Mouse (Mus musculus): ENCODE data around the gene Rgma. TPM values are rescaled to one million over a fixed set of nuclear protein-coding genes. Genes with fewer than 3 reads are reported as not detected.

Rgma gene
- polyA plus RNA-seq (2012; rRNA removed): 4.7 and 4.8 TPM in 2 replicates

DNA sequence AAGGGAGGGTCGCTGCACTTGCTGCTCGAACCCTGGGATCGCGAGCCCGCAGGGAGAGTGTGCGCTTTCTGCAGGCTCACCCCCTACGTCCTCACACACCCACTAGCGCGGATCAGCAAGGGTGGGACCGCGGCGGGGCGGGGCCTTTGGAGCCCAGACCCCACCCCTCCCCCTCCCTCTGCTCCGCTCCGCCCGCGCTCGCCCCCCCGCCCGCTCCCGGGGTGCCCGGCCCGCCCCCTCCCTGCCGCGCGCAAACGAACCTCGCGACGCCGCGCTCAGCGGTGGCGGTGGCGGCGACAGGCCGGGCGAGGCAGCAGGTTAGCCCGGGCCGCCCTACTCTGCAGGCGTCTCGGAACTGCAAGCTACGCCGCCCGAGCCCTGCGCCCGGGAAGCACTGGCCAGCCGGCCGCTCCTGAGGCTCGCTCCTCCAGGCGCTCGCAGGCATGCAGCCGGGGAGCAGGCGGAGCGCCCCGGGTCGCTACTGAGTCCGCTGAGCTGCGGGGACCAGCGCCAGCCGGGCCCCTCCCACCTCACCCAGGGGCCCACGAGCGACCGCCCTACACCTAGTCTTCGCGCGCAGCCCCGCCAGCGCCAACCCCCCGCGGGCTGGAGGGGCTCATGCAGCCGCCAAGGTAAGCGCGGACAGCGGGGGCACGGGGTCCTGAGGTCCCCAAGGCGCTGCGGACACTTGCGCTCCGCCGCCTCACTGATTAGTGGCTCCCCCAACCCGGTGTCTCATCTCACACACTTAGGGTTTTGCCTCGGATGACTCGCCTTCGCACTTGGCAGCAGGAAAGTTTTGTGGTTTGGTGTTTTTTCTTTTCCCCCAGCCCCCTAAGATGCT lies at the start of gene Rgma:
Gene Rgma, plus strand, starts transcription at position 253 of the 844 bp plus-strand sequence.
- Histone ChIP-seq H3K36me3 (ENCODE audit: control insufficient read depth, insufficient read depth, low read length) (no peaks in the 10 kb centered on the region), H3K4me3 (ENCODE audit: extremely low read depth, insufficient read depth, insufficient read length) (peak within 1 kb of the TSS; percentile 31; the same call in 1 of the 2 replicates), H3K27ac (ENCODE audit: insufficient read depth, low read length) (no peak within 1 kb of the TSS), H3K27me3 (ENCODE audit: control insufficient read depth, insufficient read depth, low read length) (peaks cover 19% of the 10 kb centered on the region), H3K4me1 (ENCODE audit: control insufficient read depth, insufficient read depth, insufficient read length) (peaks cover 7% of the 10 kb centered on the region)
- TF ChIP-seq CTCF (IDR thresholded peaks at IDR 0.05; ENCODE audit: extremely low read depth, insufficient read depth, insufficient read length, insufficient replicate concordance) (no peak), POLR2A (IDR thresholded peaks at IDR 0.05; ENCODE audit: low read depth, low read length) (no peak)
- DNase-seq (ENCODE audit: low read depth in 1 of 2, low spot score in 2 of 2): no peak
- WGBS: under 1% methylated on average over 73 of the region's 85 CpGs

DNA sequence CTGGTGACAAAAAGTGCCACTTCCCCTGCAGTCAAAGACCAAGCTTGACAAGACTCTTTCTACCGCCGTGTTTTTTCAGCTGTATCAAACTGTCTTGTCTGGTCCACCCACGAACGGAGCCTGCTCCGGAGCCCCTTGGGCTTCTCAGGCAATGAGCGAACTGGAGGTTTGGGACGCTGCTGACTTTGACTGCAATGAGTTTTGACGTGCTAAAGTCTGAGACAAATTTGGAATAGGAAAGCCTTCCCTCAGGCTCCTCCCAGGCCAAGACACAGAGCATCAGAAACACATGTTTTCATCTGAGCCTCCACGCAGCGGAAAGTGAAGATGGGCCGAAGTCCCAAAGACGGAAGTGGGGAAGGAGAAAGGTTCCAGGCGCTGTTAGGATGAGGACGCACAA lies 49.1 kb upstream of the Rgma start:
- Histone ChIP-seq H3K4me1 (ENCODE audit: control insufficient read depth, insufficient read depth, insufficient read length) (no peaks in the 10 kb centered on the region), H3K27me3 (ENCODE audit: control insufficient read depth, insufficient read depth, low read length) (no peaks in the 10 kb centered on the region), H3K4me3 (ENCODE audit: extremely low read depth, insufficient read depth, insufficient read length) (no peak overlapping the region), H3K36me3 (ENCODE audit: control insufficient read depth, insufficient read depth, low read length) (no peaks in the 10 kb centered on the region), H3K27ac (ENCODE audit: insufficient read depth, low read length) (no peak overlapping the region)
- 88% methylated on average over 14 of the region's 14 CpGs for WGBS
- no peak for DNase-seq (ENCODE audit: low read depth in 1 of 2, low spot score in 2 of 2)
- TF ChIP-seq CTCF (IDR thresholded peaks at IDR 0.05; ENCODE audit: extremely low read depth, insufficient read depth, insufficient read length, insufficient replicate concordance): no peak
- TF ChIP-seq POLR2A (IDR thresholded peaks at IDR 0.05; ENCODE audit: low read depth, low read length): no peak

DNA sequence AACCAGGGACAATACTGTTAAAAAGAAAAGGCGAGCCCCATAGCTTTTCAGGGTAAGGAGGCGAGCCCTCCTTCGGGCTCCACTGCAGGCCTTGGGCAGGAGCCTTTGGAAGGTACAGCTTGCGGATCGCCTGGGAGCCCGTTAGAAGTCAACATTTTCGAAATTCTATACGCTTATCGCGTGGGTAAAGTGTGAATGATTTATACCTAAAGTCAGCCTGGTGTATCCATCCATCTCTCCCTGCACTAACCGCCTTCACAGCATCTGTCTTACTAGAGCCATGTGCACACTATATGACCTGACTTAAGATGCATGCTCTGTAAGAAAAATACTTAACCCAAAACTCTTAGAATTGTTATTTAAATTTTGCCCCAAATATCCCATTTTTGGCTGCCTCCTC lies 48.6 kb upstream of the Rgma start:
- no peak overlapping the region for H3K27ac ChIP-seq (ENCODE audit: insufficient read depth, low read length)
- H3K4me3 ChIP-seq (ENCODE audit: extremely low read depth, insufficient read depth, insufficient read length): no peak overlapping the region
- no peaks in the 10 kb centered on the region for H3K27me3 ChIP-seq (ENCODE audit: control insufficient read depth, insufficient read depth, low read length)
- H3K4me1 ChIP-seq (ENCODE audit: control insufficient read depth, insufficient read depth, insufficient read length): no peaks in the 10 kb centered on the region
- DNase-seq (ENCODE audit: low read depth in 1 of 2, low spot score in 2 of 2): no peak
- 93% methylated on average over 11 of the region's 11 CpGs for WGBS
- H3K36me3 ChIP-seq (ENCODE audit: control insufficient read depth, insufficient read depth, low read length): no peaks in the 10 kb centered on the region
- TF ChIP-seq POLR2A (IDR thresholded peaks at IDR 0.05; ENCODE audit: low read depth, low read length) (no peak), CTCF (IDR thresholded peaks at IDR 0.05; ENCODE audit: extremely low read depth, insufficient read depth, insufficient read length, insufficient replicate concordance) (no peak)

DNA sequence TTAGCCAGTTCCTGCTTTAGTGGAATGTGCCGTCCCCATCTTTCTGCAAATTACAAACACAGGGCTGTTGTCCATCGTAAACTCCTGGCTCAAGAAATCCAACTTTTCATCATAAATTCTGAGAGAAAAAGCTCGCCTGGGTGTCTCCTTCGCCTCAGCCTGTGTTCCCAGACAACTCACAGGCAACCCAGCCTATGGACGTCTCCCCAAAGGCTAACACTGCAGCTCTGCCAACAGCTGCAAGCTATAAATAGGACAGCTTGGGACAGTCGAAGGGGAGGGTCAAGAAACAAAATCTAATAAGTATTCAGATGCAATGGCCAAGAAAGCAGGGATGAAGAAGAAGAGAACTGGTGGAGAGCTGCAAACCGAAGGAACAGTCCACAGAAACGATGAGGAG lies 48.1 kb upstream of the Rgma start:
- no peak overlapping the region for H3K4me3 ChIP-seq (ENCODE audit: extremely low read depth, insufficient read depth, insufficient read length)
- no peak for TF ChIP-seq CTCF (IDR thresholded peaks at IDR 0.05; ENCODE audit: extremely low read depth, insufficient read depth, insufficient read length, insufficient replicate concordance)
- no peak for TF ChIP-seq POLR2A (IDR thresholded peaks at IDR 0.05; ENCODE audit: low read depth, low read length)
- 72% methylated on average over 8 of the region's 8 CpGs for WGBS
- H3K27ac ChIP-seq (ENCODE audit: insufficient read depth, low read length): no peak overlapping the region
- no peaks in the 10 kb centered on the region for H3K36me3 ChIP-seq (ENCODE audit: control insufficient read depth, insufficient read depth, low read length)
- no peaks in the 10 kb centered on the region for H3K27me3 ChIP-seq (ENCODE audit: control insufficient read depth, insufficient read depth, low read length)
- DNase-seq (ENCODE audit: low read depth in 1 of 2, low spot score in 2 of 2): no peak
- no peaks in the 10 kb centered on the region for H3K4me1 ChIP-seq (ENCODE audit: control insufficient read depth, insufficient read depth, insufficient read length)

DNA sequence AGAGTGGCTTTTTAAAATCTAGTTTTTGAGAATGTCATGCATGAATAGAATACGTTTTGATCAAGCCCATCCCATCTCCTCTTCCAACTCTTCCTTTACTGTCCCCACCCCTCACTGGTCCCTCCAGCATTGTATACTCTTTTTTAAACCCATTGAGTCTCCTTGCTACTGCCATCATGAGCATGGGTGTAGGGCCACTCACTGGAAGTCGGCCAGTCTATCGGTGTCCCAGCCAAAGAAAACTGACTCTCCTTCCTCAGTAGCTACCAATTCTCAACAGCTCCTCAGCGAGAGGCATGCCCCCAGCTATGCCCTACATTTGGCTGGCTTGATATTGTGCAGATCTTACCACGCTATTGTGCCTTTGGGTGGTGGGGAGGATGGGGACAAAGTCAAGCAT lies 47.7 kb upstream of the Rgma start:
- H3K27me3 ChIP-seq (ENCODE audit: control insufficient read depth, insufficient read depth, low read length): no peaks in the 10 kb centered on the region
- 87% methylated on average over 5 of the region's 5 CpGs for WGBS
- no peak for TF ChIP-seq CTCF (IDR thresholded peaks at IDR 0.05; ENCODE audit: extremely low read depth, insufficient read depth, insufficient read length, insufficient replicate concordance)
- no peak for TF ChIP-seq POLR2A (IDR thresholded peaks at IDR 0.05; ENCODE audit: low read depth, low read length)
- no peak for DNase-seq (ENCODE audit: low read depth in 1 of 2, low spot score in 2 of 2)
- H3K36me3 ChIP-seq (ENCODE audit: control insufficient read depth, insufficient read depth, low read length): no peaks in the 10 kb centered on the region
- H3K4me1 ChIP-seq (ENCODE audit: control insufficient read depth, insufficient read depth, insufficient read length): no peaks in the 10 kb centered on the region
- H3K4me3 ChIP-seq (ENCODE audit: extremely low read depth, insufficient read depth, insufficient read length): no peak overlapping the region
- no peak overlapping the region for H3K27ac ChIP-seq (ENCODE audit: insufficient read depth, low read length)

DNA sequence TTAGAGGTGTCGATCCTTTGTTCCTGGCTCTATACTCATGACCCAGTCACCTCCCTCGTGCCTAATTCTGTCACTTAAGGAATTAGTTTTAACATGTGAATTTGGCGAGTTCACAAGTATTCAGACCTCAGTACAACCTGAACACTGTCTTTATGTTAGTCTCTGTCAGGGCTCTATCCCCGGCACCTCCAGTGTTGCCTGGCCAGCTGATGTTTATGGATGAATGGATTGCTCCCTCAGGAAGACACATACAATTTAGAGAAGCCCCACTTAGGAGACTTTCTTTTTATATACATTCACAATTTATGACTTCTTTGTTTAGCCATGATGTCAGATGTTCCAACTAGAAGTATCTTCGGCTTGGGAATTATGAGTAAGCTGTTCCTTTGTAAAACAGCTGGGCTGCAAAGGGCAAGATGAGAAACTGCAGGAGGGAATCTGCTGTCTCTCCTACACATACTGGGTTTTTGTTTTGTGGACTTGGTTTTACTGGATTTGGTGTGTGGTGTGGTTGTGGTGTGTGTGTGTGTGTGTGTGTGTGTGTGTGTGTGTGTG lies 46.6 kb upstream of the Rgma start:
- no peak overlapping the region for H3K27ac ChIP-seq (ENCODE audit: insufficient read depth, low read length)
- no peaks in the 10 kb centered on the region for H3K36me3 ChIP-seq (ENCODE audit: control insufficient read depth, insufficient read depth, low read length)
- H3K4me3 ChIP-seq (ENCODE audit: extremely low read depth, insufficient read depth, insufficient read length): no peak overlapping the region
- DNase-seq (ENCODE audit: low read depth in 1 of 2, low spot score in 2 of 2): no peak
- H3K4me1 ChIP-seq (ENCODE audit: control insufficient read depth, insufficient read depth, insufficient read length): no peaks in the 10 kb centered on the region
- TF ChIP-seq POLR2A (IDR thresholded peaks at IDR 0.05; ENCODE audit: low read depth, low read length): no peak
- TF ChIP-seq CTCF (IDR thresholded peaks at IDR 0.05; ENCODE audit: extremely low read depth, insufficient read depth, insufficient read length, insufficient replicate concordance): no peak
- WGBS: 54% methylated on average over 5 of the region's 5 CpGs
- no peaks in the 10 kb centered on the region for H3K27me3 ChIP-seq (ENCODE audit: control insufficient read depth, insufficient read depth, low read length)

DNA sequence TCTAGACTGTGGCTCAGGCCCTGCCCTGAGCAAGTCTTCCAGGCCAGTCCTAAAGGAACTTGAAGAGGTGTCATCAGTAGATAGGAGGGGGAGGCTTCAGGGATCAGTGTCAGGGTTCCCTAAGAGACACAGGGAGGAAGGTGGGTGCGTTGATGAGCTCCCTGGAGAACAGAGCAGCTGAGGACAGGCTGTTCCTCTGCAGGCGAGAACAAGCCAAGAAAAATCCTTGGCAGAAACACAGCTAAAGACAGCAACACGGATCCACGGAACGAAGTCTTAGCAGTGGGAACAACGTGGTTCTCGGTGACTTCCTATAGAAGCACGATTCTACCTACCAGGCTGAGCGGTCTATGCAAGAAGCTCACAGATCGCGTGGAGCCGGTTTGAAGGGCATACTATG lies 44.6 kb upstream of the Rgma start:
- WGBS: 93% methylated on average over 12 of the region's 12 CpGs
- Histone ChIP-seq H3K27ac (ENCODE audit: insufficient read depth, low read length) (no peak overlapping the region), H3K36me3 (ENCODE audit: control insufficient read depth, insufficient read depth, low read length) (no peaks in the 10 kb centered on the region), H3K4me3 (ENCODE audit: extremely low read depth, insufficient read depth, insufficient read length) (no peak overlapping the region), H3K4me1 (ENCODE audit: control insufficient read depth, insufficient read depth, insufficient read length) (no peaks in the 10 kb centered on the region), H3K27me3 (ENCODE audit: control insufficient read depth, insufficient read depth, low read length) (no peaks in the 10 kb centered on the region)
- no peak for DNase-seq (ENCODE audit: low read depth in 1 of 2, low spot score in 2 of 2)
- TF ChIP-seq CTCF (IDR thresholded peaks at IDR 0.05; ENCODE audit: extremely low read depth, insufficient read depth, insufficient read length, insufficient replicate concordance) (no peak), POLR2A (IDR thresholded peaks at IDR 0.05; ENCODE audit: low read depth, low read length) (no peak)
